Mouse (Mus musculus): ENCODE measurements at regions not wholly inside any gene's neighbourhood (a gene's known extent, or its start where the extent isn't known, plus 50 kb on each side); places are given as distances from the start of the nearest gene placed in this dataset.

- Histone ChIP-seq H3K27me3 (ENCODE audit: control insufficient read depth, insufficient read depth, low read depth, low read length) (no peaks in the 10 kb centered on the region), H3K4me2 (ENCODE audit: low read length) (no peak overlapping the region), H3K36me3 (ENCODE audit: control insufficient read depth, insufficient read depth, low read length) (no peaks in the 10 kb centered on the region), H3K9me3 (replicated peaks; ENCODE audit: control insufficient read depth, low read length, poor library complexity, severe bottlenecking) (no peaks in the 10 kb centered on the region), H3K27ac (ENCODE audit: low read length) (no peak overlapping the region), H3K4me3 (ENCODE audit: low read depth, low read length) (no peak overlapping the region), H3K4me1 (ENCODE audit: control insufficient read depth, insufficient read depth, low read length) (no peaks in the 10 kb centered on the region), H3K9ac (ENCODE audit: low read depth, low read length) (no peak overlapping the region)
- no peak for ATAC-seq
- WGBS: 51% methylated on average over 5 of the region's 5 CpGs
Measured at GRCm38 (mm10) chr6:107894296-107895090, 170.4 kb upstream of the Setmar start.

GRCm38 (mm10) chr6:107910576-107910975 lies 154.3 kb upstream of the Setmar start:
- ATAC-seq: no peak
- Histone ChIP-seq H3K4me3 (ENCODE audit: low read depth, low read length) (no peak overlapping the region), H3K36me3 (ENCODE audit: control insufficient read depth, insufficient read depth, low read length) (no peaks in the 10 kb centered on the region), H3K4me1 (ENCODE audit: control insufficient read depth, insufficient read depth, low read length) (no peaks in the 10 kb centered on the region), H3K4me2 (ENCODE audit: low read length) (no peak overlapping the region), H3K27ac (ENCODE audit: low read length) (no peak overlapping the region), H3K9me3 (replicated peaks; ENCODE audit: control insufficient read depth, low read length, poor library complexity, severe bottlenecking) (no peaks in the 10 kb centered on the region), H3K27me3 (ENCODE audit: control insufficient read depth, insufficient read depth, low read depth, low read length) (no peaks in the 10 kb centered on the region), H3K9ac (ENCODE audit: low read depth, low read length) (no peak overlapping the region)

GRCm38 (mm10) chr6:107911387-107911786 lies 153.5 kb upstream of the Setmar start:
- no peaks in the 10 kb centered on the region for H3K4me1 ChIP-seq (ENCODE audit: control insufficient read depth, insufficient read depth, low read length)
- no peak overlapping the region for H3K4me2 ChIP-seq (ENCODE audit: low read length)
- no peaks in the 10 kb centered on the region for H3K36me3 ChIP-seq (ENCODE audit: control insufficient read depth, insufficient read depth, low read length)
- H3K9me3 ChIP-seq (replicated peaks; ENCODE audit: control insufficient read depth, low read length, poor library complexity, severe bottlenecking): no peaks in the 10 kb centered on the region
- no peak overlapping the region for H3K9ac ChIP-seq (ENCODE audit: low read depth, low read length)
- H3K4me3 ChIP-seq (ENCODE audit: low read depth, low read length): no peak overlapping the region
- H3K27me3 ChIP-seq (ENCODE audit: control insufficient read depth, insufficient read depth, low read depth, low read length): no peaks in the 10 kb centered on the region
- WGBS: 76% methylated on average over 2 of the region's 2 CpGs
- ATAC-seq: no peak
- H3K27ac ChIP-seq (ENCODE audit: low read length): no peak overlapping the region

GRCm38 (mm10) chr6:107923528-107924199 lies 141.2 kb upstream of the Setmar start:
- WGBS: 43% methylated on average over 12 of the region's 12 CpGs
- Histone ChIP-seq H3K4me2 (ENCODE audit: low read length) (no peak overlapping the region), H3K36me3 (ENCODE audit: control insufficient read depth, insufficient read depth, low read length) (no peaks in the 10 kb centered on the region), H3K4me1 (ENCODE audit: control insufficient read depth, insufficient read depth, low read length) (peaks cover 4% of the 10 kb centered on the region), H3K9me3 (replicated peaks; ENCODE audit: control insufficient read depth, low read length, poor library complexity, severe bottlenecking) (no peaks in the 10 kb centered on the region), H3K27ac (ENCODE audit: low read length) (peak overlapping the region; percentile 53), H3K4me3 (ENCODE audit: low read depth, low read length) (no peak overlapping the region), H3K27me3 (ENCODE audit: control insufficient read depth, insufficient read depth, low read depth, low read length) (no peaks in the 10 kb centered on the region), H3K9ac (ENCODE audit: low read depth, low read length) (no peak overlapping the region)
- ATAC-seq: peak; percentile 80

GRCm38 (mm10) chr6:107924200-107924735 lies 140.6 kb upstream of the Setmar start:
- no peak overlapping the region for H3K9ac ChIP-seq (ENCODE audit: low read depth, low read length)
- no peak overlapping the region for H3K4me2 ChIP-seq (ENCODE audit: low read length)

GRCm38 (mm10) chr6:107930439-107931173 lies 134.2 kb upstream of the Setmar start:
- WGBS: 27% methylated on average over 8 of the region's 8 CpGs
- Histone ChIP-seq H3K9ac (ENCODE audit: low read depth, low read length) (no peak overlapping the region), H3K4me2 (ENCODE audit: low read length) (no peak overlapping the region), H3K27me3 (ENCODE audit: control insufficient read depth, insufficient read depth, low read depth, low read length) (no peaks in the 10 kb centered on the region), H3K9me3 (replicated peaks; ENCODE audit: control insufficient read depth, low read length, poor library complexity, severe bottlenecking) (no peaks in the 10 kb centered on the region), H3K4me1 (ENCODE audit: control insufficient read depth, insufficient read depth, low read length) (peaks cover 4% of the 10 kb centered on the region; the same call in 1 of the 2 replicates), H3K4me3 (ENCODE audit: low read depth, low read length) (no peak overlapping the region), H3K27ac (ENCODE audit: low read length) (peak overlapping the region; percentile 6), H3K36me3 (ENCODE audit: control insufficient read depth, insufficient read depth, low read length) (no peaks in the 10 kb centered on the region)
- no peak for ATAC-seq

More at GRCm38 (mm10) chr6:107924200-107924735, 140.6 kb upstream of the Setmar start:
- H3K9me3 ChIP-seq (replicated peaks; ENCODE audit: control insufficient read depth, low read length, poor library complexity, severe bottlenecking): no peaks in the 10 kb centered on the region
- H3K27me3 ChIP-seq (ENCODE audit: control insufficient read depth, insufficient read depth, low read depth, low read length): no peaks in the 10 kb centered on the region
- H3K4me1 ChIP-seq (ENCODE audit: control insufficient read depth, insufficient read depth, low read length): peaks cover 4% of the 10 kb centered on the region
- no peaks in the 10 kb centered on the region for H3K36me3 ChIP-seq (ENCODE audit: control insufficient read depth, insufficient read depth, low read length)
- H3K4me3 ChIP-seq (ENCODE audit: low read depth, low read length): no peak overlapping the region
- WGBS: 47% methylated on average over 7 of the region's 7 CpGs
- peak overlapping the region; percentile 53 for H3K27ac ChIP-seq (ENCODE audit: low read length)
- peak; percentile 11; the same call in 1 of the 2 replicates for ATAC-seq

GRCm38 (mm10) chr6:107931174-107931557 lies 133.7 kb upstream of the Setmar start:
- Histone ChIP-seq H3K4me2 (ENCODE audit: low read length) (no peak overlapping the region), H3K4me1 (ENCODE audit: control insufficient read depth, insufficient read depth, low read length) (peaks cover 4% of the 10 kb centered on the region; the same call in 1 of the 2 replicates), H3K9me3 (replicated peaks; ENCODE audit: control insufficient read depth, low read length, poor library complexity, severe bottlenecking) (no peaks in the 10 kb centered on the region), H3K27me3 (ENCODE audit: control insufficient read depth, insufficient read depth, low read depth, low read length) (no peaks in the 10 kb centered on the region), H3K36me3 (ENCODE audit: control insufficient read depth, insufficient read depth, low read length) (no peaks in the 10 kb centered on the region), H3K9ac (ENCODE audit: low read depth, low read length) (no peak overlapping the region), H3K27ac (ENCODE audit: low read length) (peak overlapping the region; percentile 14), H3K4me3 (ENCODE audit: low read depth, low read length) (no peak overlapping the region)
- WGBS: 61% methylated on average over 4 of the region's 4 CpGs
- no peak for ATAC-seq

- Histone ChIP-seq H3K4me2 (ENCODE audit: low read length) (no peak overlapping the region), H3K27ac (ENCODE audit: low read length) (no peak overlapping the region), H3K27me3 (ENCODE audit: control insufficient read depth, insufficient read depth, low read depth, low read length) (no peaks in the 10 kb centered on the region), H3K36me3 (ENCODE audit: control insufficient read depth, insufficient read depth, low read length) (no peaks in the 10 kb centered on the region), H3K9me3 (replicated peaks; ENCODE audit: control insufficient read depth, low read length, poor library complexity, severe bottlenecking) (no peaks in the 10 kb centered on the region), H3K4me1 (ENCODE audit: control insufficient read depth, insufficient read depth, low read length) (peaks cover under 1% of the 10 kb centered on the region; the same call in 1 of the 2 replicates), H3K4me3 (ENCODE audit: low read depth, low read length) (no peak overlapping the region), H3K9ac (ENCODE audit: low read depth, low read length) (no peak overlapping the region)
- WGBS: 82% methylated on average over 6 of the region's 6 CpGs
- no peak for ATAC-seq
Measured at GRCm38 (mm10) chr6:107936075-107936635, 128.7 kb upstream of the Setmar start.

All from midbrain, embryonic 16.5 days (tissue).